Mouse (Mus musculus) retina, postnatal 7 days (tissue): ENCODE measurements around the gene Gdap1l1.
"Not testable (repeated sequence)": the region's sequence is repeated elsewhere in the genome, so short reads cannot be mapped to it uniquely, and the experiment has no call there.

Source experiments
- DNase-seq: peaks from one replicate; pipeline ENCODE4 v3.0.0-alpha.2; 2012; ENCODE audit warnings: low read depth, low spot score

Gene Gdap1l1

GRCm38 (mm10) chr2:163438246-163438618 lies at the start of gene Gdap1l1:
Gene Gdap1l1, plus strand, starts transcription at chr2:163438476.
- DNase-seq: peak; percentile 63

GRCm38 (mm10) chr2:163392436-163392835 lies 45.8 kb upstream of the Gdap1l1 start:
- no peak for DNase-seq

- DNase-seq: no peak
Measured at GRCm38 (mm10) chr2:163393241-163393640, 45.0 kb upstream of the Gdap1l1 start.

GRCm38 (mm10) chr2:163393976-163394375 lies 44.3 kb upstream of the Gdap1l1 start:
- no peak for DNase-seq

GRCm38 (mm10) chr2:163394977-163395376 lies 43.3 kb upstream of the Gdap1l1 start:
- DNase-seq: no peak

GRCm38 (mm10) chr2:163397071-163397470 lies 41.2 kb upstream of the Gdap1l1 start:
- no peak for DNase-seq

- DNase-seq: no peak
Measured at GRCm38 (mm10) chr2:163397905-163398304, 40.4 kb upstream of the Gdap1l1 start, which contains the start of gene Jph2. Gene Jph2, minus strand, starts transcription at chr2:163397993.

GRCm38 (mm10) chr2:163398770-163399169 lies 39.5 kb upstream of the Gdap1l1 start:
- DNase-seq: no peak

- DNase-seq: no peak
Measured at GRCm38 (mm10) chr2:163399222-163399621, 39.1 kb upstream of the Gdap1l1 start.

GRCm38 (mm10) chr2:163401221-163401620 lies 37.1 kb upstream of the Gdap1l1 start:
- peak; percentile 86 for DNase-seq

GRCm38 (mm10) chr2:163404037-163404815 lies 34.0 kb upstream of the Gdap1l1 start:
- no peak for DNase-seq

GRCm38 (mm10) chr2:163410211-163410610 lies 28.1 kb upstream of the Gdap1l1 start:
- DNase-seq: no peak

- DNase-seq: not testable (repeated sequence)
Measured at GRCm38 (mm10) chr2:163411344-163411743, 26.9 kb upstream of the Gdap1l1 start.

GRCm38 (mm10) chr2:163411840-163412239 lies 26.4 kb upstream of the Gdap1l1 start:
- DNase-seq: no peak

GRCm38 (mm10) chr2:163412419-163412818 lies 25.9 kb upstream of the Gdap1l1 start:
- DNase-seq: no peak

- DNase-seq: no peak
Measured at GRCm38 (mm10) chr2:163412846-163413590, 25.3 kb upstream of the Gdap1l1 start.

- no peak for DNase-seq
Measured at GRCm38 (mm10) chr2:163417026-163417425, 21.2 kb upstream of the Gdap1l1 start.

- no peak for DNase-seq
Measured at GRCm38 (mm10) chr2:163417830-163418229, 20.4 kb upstream of the Gdap1l1 start.

GRCm38 (mm10) chr2:163418841-163419345 lies 19.4 kb upstream of the Gdap1l1 start:
- DNase-seq: no peak

GRCm38 (mm10) chr2:163419346-163420045 lies 18.8 kb upstream of the Gdap1l1 start:
- peak; percentile 95 for DNase-seq

- no peak for DNase-seq
Measured at GRCm38 (mm10) chr2:163420366-163420886, 17.9 kb upstream of the Gdap1l1 start.
